In the genomic region with DNA sequence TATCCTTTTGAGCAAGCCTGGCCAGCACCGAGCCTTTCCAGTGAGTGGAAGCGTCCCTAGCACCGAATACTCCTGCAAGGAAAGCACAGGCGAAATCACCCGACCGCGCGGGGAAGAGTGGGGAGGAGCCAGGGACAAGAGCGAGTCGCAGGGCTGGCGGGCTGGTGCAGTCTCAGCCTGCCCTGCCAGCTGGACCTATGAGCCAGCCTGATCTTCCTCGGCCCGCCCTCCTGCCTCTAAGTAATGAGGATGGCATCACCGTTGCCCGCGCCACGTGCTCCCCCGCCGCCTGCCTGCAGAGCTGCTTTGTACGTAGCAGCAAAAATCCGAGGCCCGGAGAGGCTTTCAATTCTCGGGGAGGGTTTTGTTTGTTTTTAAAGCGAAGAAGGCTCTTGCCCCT, we compare ENCODE assay signal across 8 mouse cellular contexts. TPM values are rescaled to one million over a fixed set of nuclear protein-coding genes. Genes with fewer than 3 reads are reported as not detected.
A peak's percentile ranks its signal among the peaks of the same experiment; 100 is the strongest.
DNase-seq lines count a peak whose midpoint lies in the region; ATAC-seq lines count a peak whose summit lies in the region.

No protein-coding gene starts in this region.

- H3K9ac ChIP-seq in hindbrain, embryonic 15.5 days = peak overlapping the region; percentile 55

- H3K4me3 ChIP-seq in hindbrain, embryonic 15.5 days = peak overlapping the region; percentile 33

- no peaks in the 10 kb centered on the region for H3K9me3 ChIP-seq in hindbrain, embryonic 15.5 days

- DNase-seq in ZHBTc4 (ENCODE audit: low read depth, low spot score) = peak; percentile 92
- peak; percentile 80 to 85 for DNase-seq in cerebellum, postnatal 4 days (ENCODE audit: low spot score in 2 of 2)
- peak; percentile 89 to 93 for DNase-seq in frontal cortex, postnatal 36 days (ENCODE audit: low spot score in 2 of 2)
- peak; percentile 65 to 94 for DNase-seq in left cerebral cortex, adult 8-10 months (ENCODE audit: low spot score in 2 of 2)
- DNase-seq in right cerebral cortex, adult 18-20 months = peak; percentile 95
- peak; percentile 74 for DNase-seq in urinary bladder, adult 2 months (ENCODE audit: low spot score)

- no peaks in the 10 kb centered on the region for H3K36me3 ChIP-seq in hindbrain, embryonic 15.5 days

- under 1% methylated on average over 24 of the region's 24 CpGs for WGBS in hindbrain, embryonic 15.5 days

- peak overlapping the region; percentile 77 for H3K27ac ChIP-seq in hindbrain, embryonic 15.5 days (replicated peaks)

- H3K4me2 ChIP-seq in hindbrain, embryonic 15.5 days = peak overlapping the region; percentile 73

- peaks cover 75% of the 10 kb centered on the region for H3K4me1 ChIP-seq in hindbrain, embryonic 15.5 days (replicated peaks)

- H3K27me3 ChIP-seq in hindbrain, embryonic 15.5 days = no peaks in the 10 kb centered on the region

- peak; percentile 95 for ATAC-seq in hindbrain, embryonic 15.5 days (ENCODE audit: low FRiP score, low read depth)
- ATAC-seq in megakaryocyte, adult 5-6 weeks (ENCODE audit: poor library complexity, severe bottlenecking) = peak; percentile 96

RNA-seq across cellular contexts. Expression of a gene that starts 22.5 kb away (rescaled TPM):
- 117 and 138 TPM in 2 replicates for polyA plus RNA-seq in hindbrain, embryonic 15.5 days (2015; fragmentation: Nextera tagmentation; extraction: Ambion mirVana)
- 100 to 1,000 TPM; 280 to 364 (median 327) TPM for total RNA-seq in left cerebral cortex, adult 8-10 months (2022)
- 257 and 275 TPM in 2 replicates for total RNA-seq in megakaryocyte, adult 5-6 weeks (2015)
- 587 and 621 TPM in 2 replicates for total RNA-seq in megakaryocyte, adult 5-6 weeks (2017)
- polyA plus RNA-seq in urinary bladder, adult 2 months (2012; rRNA removed) = 171 and 244 TPM in 2 replicates

Comparison
In these comparisons a context has a peak if more than half of its experiments do, and no peak if none do; other contexts are left out.
1. Peak in every context shown above with its lines: DNase-seq, ATAC-seq, H3K4me3 ChIP-seq and H3K27ac ChIP-seq.